Mouse (Mus musculus) adrenal gland, postnatal 25 days (tissue): Measurements from ENCODE around the gene Prokr1. TPM values are rescaled to one million over a fixed set of nuclear protein-coding genes. Genes with fewer than 3 reads are reported as not detected.

ENCODE experiments used
- total RNA-seq: library from RNA; stranded (reverse); gene quantifications from 2 replicates; pipeline ENCODE4 v1.2.3, GENCODE M21; 2021

The Prokr1 gene
- total RNA-seq, 1 experiment from 2014 or later, result 0.58 TPM

Other genes with a start within 250 kb of the Prokr1 start
- not detected in 2 replicates for gene Gkn1, start 239.8 kb downstream of the Prokr1 start, total RNA-seq
- gene Gkn2, start 217.4 kb downstream of the Prokr1 start, total RNA-seq, result not detected in 2 replicates
- 1.1 TPM in 1 of 2 replicates, not detected in the other for gene Gkn3, start 201.8 kb downstream of the Prokr1 start, total RNA-seq
- gene Bmp10, start 161.7 kb downstream of the Prokr1 start, total RNA-seq, result not detected in 2 replicates
- 2.9 and 3.3 TPM in 2 replicates for gene Arhgap25, start 57.5 kb downstream of the Prokr1 start, total RNA-seq
- gene Aplf, start 81.5 kb upstream of the Prokr1 start, total RNA-seq, result 8.0 and 9.8 TPM in 2 replicates
- gene Efcc1, start 140.1 kb upstream of the Prokr1 start, total RNA-seq, result 0.67 and 0.71 TPM in 2 replicates
- gene Gp9, start 187.3 kb upstream of the Prokr1 start, total RNA-seq, result not detected in 2 replicates
- 21.8 and 34.9 TPM in 2 replicates for gene Rab43, start 221.4 kb upstream of the Prokr1 start, total RNA-seq
- gene Gm45140, start 245.1 kb upstream of the Prokr1 start, total RNA-seq, result 5.1 and 6.2 TPM in 2 replicates
- 24.8 and 36.1 TPM in 2 replicates for gene Isy1, start 248.1 kb upstream of the Prokr1 start, total RNA-seq